Mouse (Mus musculus): ENCODE results near the gene Zfp148. TPM values are rescaled to one million over a fixed set of nuclear protein-coding genes. Genes with fewer than 3 reads are reported as not detected.

The Zfp148 gene
- polyA plus RNA-seq, 1 experiment from 2014 or later: 72.5 TPM

DNA sequence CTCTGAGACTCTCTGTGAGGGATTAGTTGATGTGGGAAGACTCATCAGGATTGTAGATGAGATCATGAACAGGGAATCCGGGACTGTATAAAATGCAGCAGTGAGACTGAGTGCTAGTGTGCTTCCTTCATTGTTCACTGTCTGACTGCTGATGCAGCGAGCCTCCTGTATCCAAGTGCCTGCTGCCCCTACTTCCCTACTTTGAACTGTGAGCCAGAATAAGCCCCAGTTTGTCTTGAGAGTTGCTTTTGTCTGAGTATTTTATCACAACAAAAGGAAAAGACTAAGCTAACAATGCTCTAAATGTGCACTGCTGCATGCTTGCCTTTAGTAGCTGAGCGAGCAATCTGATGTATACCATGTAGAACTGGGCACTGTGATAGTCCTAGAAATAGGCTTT is 47.7 kb downstream of the Zfp148 start:
- Histone ChIP-seq H3K4me2 (replicated peaks) (no peak overlapping the region), H3K27me3 (no peaks in the 10 kb centered on the region), H3K27ac (no peak overlapping the region), H3K9ac (no peak overlapping the region), H3K36me3 (peaks cover 36% of the 10 kb centered on the region), H3K4me1 (no peaks in the 10 kb centered on the region), H3K4me3 (no peak overlapping the region), H3K9me3 (no peaks in the 10 kb centered on the region)
- WGBS: 97% methylated on average over 3 of the region's 3 CpGs
- no peak for ATAC-seq (ENCODE audit: low FRiP score, low read depth)

DNA sequence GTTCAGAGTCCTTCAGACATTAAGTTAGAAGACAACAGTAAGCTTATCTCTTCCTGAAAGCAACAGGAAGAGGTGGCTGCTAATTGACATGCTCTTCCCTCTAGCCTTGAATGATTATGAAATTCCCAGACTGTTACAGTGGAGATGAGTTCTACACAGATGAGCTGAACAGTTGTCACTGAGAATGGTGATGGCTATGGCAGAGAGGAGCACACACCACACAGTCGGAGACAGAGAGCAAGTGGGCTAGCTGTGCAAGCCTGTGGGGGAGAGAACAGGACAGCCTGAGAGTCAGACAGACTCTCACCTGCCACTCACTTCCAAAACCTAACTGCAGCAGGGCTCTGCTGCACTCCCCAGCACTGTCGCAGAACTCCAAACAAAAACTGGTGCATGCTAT is 51.0 kb downstream of the Zfp148 start:
- ATAC-seq (ENCODE audit: low FRiP score, low read depth): no peak
- no peak overlapping the region for H3K4me2 ChIP-seq (replicated peaks)
- 93% methylated on average over 2 of the region's 2 CpGs for WGBS
- no peaks in the 10 kb centered on the region for H3K4me1 ChIP-seq
- H3K4me3 ChIP-seq: no peak overlapping the region
- no peaks in the 10 kb centered on the region for H3K27me3 ChIP-seq
- no peak overlapping the region for H3K27ac ChIP-seq
- no peaks in the 10 kb centered on the region for H3K9me3 ChIP-seq
- no peak overlapping the region for H3K9ac ChIP-seq
- peaks cover 36% of the 10 kb centered on the region for H3K36me3 ChIP-seq

DNA sequence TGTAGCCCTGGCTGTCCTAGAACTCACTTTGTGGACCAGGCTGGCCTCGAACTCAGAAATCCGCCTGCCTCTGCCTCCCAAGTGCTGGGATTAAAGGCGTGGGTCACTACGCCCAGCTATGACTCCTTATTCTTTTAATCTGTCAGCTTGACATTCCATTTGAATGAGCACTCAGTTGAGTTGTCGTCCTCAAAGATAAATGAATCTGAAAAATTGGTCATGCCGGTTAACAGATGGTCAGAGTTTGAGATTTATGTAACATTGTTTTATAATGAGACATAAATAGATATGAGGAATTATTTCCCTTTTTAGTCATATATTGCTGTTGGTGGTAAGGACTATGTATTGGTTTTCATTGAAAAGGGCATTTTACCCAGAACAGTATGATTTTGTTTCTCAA is 60.4 kb downstream of the Zfp148 start:
- Histone ChIP-seq H3K4me1 (no peaks in the 10 kb centered on the region), H3K36me3 (peaks cover 26% of the 10 kb centered on the region), H3K4me3 (no peak overlapping the region), H3K27me3 (no peaks in the 10 kb centered on the region), H3K27ac (no peak overlapping the region), H3K9me3 (no peaks in the 10 kb centered on the region), H3K4me2 (replicated peaks) (no peak overlapping the region), H3K9ac (no peak overlapping the region)
- 93% methylated on average over 6 of the region's 6 CpGs for WGBS
- no peak for ATAC-seq (ENCODE audit: low FRiP score, low read depth)

DNA sequence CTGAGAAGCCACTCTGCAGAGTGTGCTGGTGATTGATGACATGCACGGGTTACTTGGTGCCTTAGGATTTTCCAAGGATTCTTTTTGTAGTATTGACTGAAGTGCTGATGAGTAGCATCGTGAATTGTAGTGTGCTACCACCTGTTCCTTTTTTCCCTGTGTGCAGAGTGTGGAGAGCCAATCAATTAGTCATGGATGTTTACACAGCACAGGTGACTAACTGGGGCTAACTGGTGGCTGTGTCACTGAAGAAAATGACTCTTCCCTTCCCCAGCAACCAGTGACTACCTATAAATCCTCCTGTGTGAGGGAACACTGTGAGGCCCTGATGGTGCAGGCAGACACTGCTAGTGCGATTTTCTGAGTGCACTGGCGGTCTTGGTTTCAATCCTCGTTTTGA is 66.2 kb downstream of the Zfp148 start:
- H3K9ac ChIP-seq: no peak overlapping the region
- H3K27me3 ChIP-seq: no peaks in the 10 kb centered on the region
- H3K27ac ChIP-seq: no peak overlapping the region
- H3K4me2 ChIP-seq (replicated peaks): no peak overlapping the region
- H3K9me3 ChIP-seq: no peaks in the 10 kb centered on the region
- no peak for ATAC-seq (ENCODE audit: low FRiP score, low read depth)
- H3K4me1 ChIP-seq: no peaks in the 10 kb centered on the region
- H3K4me3 ChIP-seq: no peak overlapping the region
- H3K36me3 ChIP-seq: peaks cover 3% of the 10 kb centered on the region; the same call in 1 of the 2 replicates
- 66% methylated on average over 5 of the region's 5 CpGs for whole genome bisulfite sequencing

DNA sequence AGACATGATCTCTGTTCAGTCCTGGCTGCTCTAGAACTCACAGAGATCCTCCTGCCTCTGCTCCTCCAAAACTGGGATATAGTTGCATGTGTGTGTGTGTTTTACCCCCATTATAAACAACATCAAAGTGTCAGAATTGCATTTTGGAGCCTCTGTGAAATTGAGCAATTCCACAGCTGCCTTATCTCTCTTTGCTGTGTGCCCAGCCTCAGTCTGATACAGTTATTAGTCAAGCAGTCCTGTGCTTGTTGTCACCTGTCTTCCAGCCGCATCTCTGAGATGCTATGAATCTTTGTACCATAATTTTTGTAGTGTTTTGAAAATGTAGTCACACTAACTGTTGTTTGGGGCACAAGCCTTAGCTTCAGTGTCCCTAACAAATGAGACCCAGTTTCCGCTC is 73.2 kb downstream of the Zfp148 start:
- Histone ChIP-seq H3K4me2 (replicated peaks) (no peak overlapping the region), H3K9me3 (no peaks in the 10 kb centered on the region), H3K4me3 (no peak overlapping the region), H3K36me3 (peaks cover 14% of the 10 kb centered on the region), H3K9ac (no peak overlapping the region), H3K27me3 (no peaks in the 10 kb centered on the region), H3K4me1 (0 out of 2 replicates have a peak, but pooled peaks cover 5% of the 10 kb centered on the region), H3K27ac (no peak overlapping the region)
- WGBS: 86% methylated on average over 2 of the region's 2 CpGs
- no peak for ATAC-seq (ENCODE audit: low FRiP score, low read depth)

DNA sequence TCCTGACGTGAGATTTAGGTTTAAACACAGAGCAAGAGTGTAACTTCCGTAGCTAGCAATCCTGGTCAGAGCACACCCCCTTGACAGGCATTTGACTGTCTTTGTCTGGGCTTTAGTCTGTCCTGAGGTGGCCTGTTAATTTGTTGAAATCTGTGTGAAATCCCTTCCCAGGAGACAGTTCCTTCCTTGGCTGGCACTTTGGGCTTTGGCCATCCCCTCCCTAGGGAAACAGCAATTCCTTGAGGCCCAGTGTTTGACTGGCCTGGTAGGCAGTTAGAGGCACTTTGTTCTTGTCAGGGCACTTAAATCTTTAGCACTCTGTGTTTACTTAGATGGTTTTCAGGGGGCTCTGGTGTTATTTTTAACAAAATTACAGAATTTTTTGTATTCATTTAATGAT is 73.7 kb downstream of the Zfp148 start:
- WGBS: 58% methylated on average over 2 of the region's 2 CpGs
- Histone ChIP-seq H3K27me3 (no peaks in the 10 kb centered on the region), H3K4me3 (no peak overlapping the region), H3K36me3 (peaks cover 18% of the 10 kb centered on the region), H3K9me3 (peaks cover 3% of the 10 kb centered on the region; the same call in 1 of the 2 replicates), H3K9ac (no peak overlapping the region), H3K4me1 (0 out of 2 replicates have a peak, but pooled peaks cover 5% of the 10 kb centered on the region), H3K27ac (no peak overlapping the region), H3K4me2 (replicated peaks) (no peak overlapping the region)
- no peak for ATAC-seq (ENCODE audit: low FRiP score, low read depth)

DNA sequence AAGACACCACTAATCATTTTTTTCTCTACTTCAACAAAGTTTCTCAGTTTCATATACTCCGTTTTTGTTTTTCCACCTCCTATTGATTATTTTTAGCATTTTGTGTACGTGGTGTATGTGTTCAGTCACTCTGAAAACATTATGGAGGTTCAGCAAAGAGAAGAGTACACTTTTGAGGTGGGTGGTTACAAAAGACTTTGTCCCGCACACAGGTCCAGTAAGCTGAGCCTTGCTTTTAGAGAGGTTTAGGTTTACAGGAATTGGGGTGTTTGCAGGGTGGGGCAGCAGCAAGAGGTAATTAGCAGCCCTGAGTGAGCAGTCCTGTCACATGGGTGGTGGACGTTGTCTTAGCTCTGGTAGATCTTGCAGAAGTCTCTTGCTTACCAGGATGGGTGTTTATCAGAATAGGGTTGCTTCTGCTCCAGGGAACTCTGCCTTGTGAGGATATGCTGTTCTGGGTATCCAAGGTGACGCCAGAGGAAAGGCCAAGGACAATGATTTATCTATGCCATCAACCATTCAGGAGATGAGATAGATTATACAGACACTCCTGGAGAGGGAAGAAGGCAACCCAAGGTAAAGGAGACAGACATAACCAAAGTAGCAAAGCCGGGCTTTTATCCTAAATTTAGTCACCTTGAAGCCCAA is 74.8 kb downstream of the Zfp148 start:
- Histone ChIP-seq H3K36me3 (peaks cover 29% of the 10 kb centered on the region), H3K27me3 (no peaks in the 10 kb centered on the region), H3K9me3 (peaks cover 6% of the 10 kb centered on the region; the same call in 1 of the 2 replicates), H3K9ac (no peak overlapping the region), H3K4me2 (replicated peaks) (no peak overlapping the region), H3K27ac (no peak overlapping the region), H3K4me3 (no peak overlapping the region), H3K4me1 (0 out of 2 replicates have a peak, but pooled peaks cover 5% of the 10 kb centered on the region)
- WGBS: 79% methylated on average over 6 of the region's 6 CpGs
- no peak for ATAC-seq (ENCODE audit: low FRiP score, low read depth)

DNA sequence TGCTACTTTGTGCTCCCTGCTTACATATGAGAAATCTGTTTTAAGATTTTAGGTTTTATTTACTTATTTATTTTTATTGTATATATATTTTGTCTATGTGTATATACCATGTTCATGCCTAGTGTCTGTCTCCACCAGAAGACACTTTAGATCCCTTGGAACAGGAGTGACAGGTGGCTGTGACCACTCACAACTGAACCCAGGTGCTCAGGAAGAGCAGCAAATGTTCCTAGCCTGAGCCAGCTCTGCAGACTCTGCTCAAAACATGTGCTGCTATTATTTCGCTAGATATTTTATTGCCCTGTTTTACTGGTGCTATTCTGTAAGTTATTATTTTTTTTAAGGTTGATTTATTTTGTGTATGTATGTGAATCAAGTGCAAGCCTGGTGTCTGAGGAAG is 78.5 kb downstream of the Zfp148 start:
- Histone ChIP-seq H3K36me3 (peaks cover 29% of the 10 kb centered on the region), H3K9ac (no peak overlapping the region), H3K4me2 (replicated peaks) (no peak overlapping the region), H3K27ac (no peak overlapping the region), H3K27me3 (no peaks in the 10 kb centered on the region), H3K4me1 (0 out of 2 replicates have a peak, but pooled peaks cover 5% of the 10 kb centered on the region), H3K9me3 (peaks cover 6% of the 10 kb centered on the region; the same call in 1 of the 2 replicates), H3K4me3 (no peak overlapping the region)
- ATAC-seq (ENCODE audit: low FRiP score, low read depth): no peak
- WGBS: 78% methylated on average over 1 of the region's 1 CpGs

DNA sequence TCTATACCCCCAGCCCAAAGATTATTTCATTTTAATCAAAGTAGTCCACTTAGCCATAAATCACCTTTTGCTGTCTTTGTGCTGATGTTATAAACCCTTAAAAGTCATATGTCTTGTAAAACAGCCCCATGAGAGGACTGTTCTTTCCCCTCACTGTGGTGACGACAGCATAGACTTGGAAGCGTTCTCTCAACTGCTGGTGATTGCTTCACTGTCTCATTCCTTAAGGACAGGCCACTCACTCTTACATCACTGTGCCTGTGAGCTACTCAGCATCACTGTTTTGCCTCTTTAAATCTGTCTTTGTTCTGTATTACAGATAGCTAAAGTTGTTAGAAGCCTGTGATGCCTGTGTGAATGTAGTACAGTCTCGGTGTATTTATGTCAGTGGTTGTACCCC is 80.8 kb downstream of the Zfp148 start:
- H3K27me3 ChIP-seq: no peaks in the 10 kb centered on the region
- WGBS: 71% methylated on average over 3 of the region's 3 CpGs
- H3K4me1 ChIP-seq: no peaks in the 10 kb centered on the region
- H3K9ac ChIP-seq: no peak overlapping the region
- ATAC-seq (ENCODE audit: low FRiP score, low read depth): no peak
- H3K27ac ChIP-seq: no peak overlapping the region
- H3K9me3 ChIP-seq: peaks cover 6% of the 10 kb centered on the region; the same call in 1 of the 2 replicates
- H3K4me3 ChIP-seq: no peak overlapping the region
- H3K36me3 ChIP-seq: peaks cover 35% of the 10 kb centered on the region
- H3K4me2 ChIP-seq (replicated peaks): no peak overlapping the region

DNA sequence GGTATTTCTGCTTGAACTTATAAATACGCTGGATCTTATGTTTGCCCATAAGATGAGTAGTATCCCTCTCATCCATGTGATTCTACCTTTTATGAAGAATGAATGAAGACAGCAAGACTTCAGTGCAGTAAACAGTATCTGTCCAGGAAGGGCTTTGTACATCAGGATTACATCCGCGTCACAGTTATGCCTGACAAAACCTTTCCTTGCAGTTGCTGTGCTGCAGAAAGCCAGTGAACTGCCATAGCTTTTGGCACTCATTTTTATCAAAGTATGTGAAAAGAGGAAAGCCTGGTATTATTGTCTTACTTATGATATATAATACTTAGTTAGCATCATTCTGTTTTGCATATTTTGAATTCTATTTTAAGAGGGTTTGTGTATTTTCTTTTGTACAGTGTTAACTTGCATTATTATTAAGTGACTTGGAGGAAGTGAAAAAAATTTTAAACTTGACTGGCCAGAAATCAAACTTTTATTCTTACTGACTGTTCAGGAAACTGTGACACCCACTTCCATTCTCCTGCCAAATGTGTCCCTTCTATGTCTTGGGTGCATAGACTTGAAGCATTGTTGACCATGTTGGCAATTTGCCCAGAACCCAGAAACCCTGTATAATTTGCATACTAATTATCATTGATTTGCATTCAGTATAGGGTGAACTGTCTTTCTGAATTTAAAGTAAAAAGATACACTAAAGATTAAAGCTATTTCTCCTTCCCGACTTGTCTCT is 84.0 kb downstream of the Zfp148 start:
- 95% methylated on average over 4 of the region's 4 CpGs for WGBS
- Histone ChIP-seq H3K9ac (no peak overlapping the region), H3K27ac (no peak overlapping the region), H3K9me3 (peaks cover under 1% of the 10 kb centered on the region; the same call in 1 of the 2 replicates), H3K4me3 (no peak overlapping the region), H3K36me3 (peaks cover 27% of the 10 kb centered on the region), H3K4me1 (no peaks in the 10 kb centered on the region), H3K27me3 (no peaks in the 10 kb centered on the region), H3K4me2 (replicated peaks) (no peak overlapping the region)
- ATAC-seq (ENCODE audit: low FRiP score, low read depth): no peak

DNA sequence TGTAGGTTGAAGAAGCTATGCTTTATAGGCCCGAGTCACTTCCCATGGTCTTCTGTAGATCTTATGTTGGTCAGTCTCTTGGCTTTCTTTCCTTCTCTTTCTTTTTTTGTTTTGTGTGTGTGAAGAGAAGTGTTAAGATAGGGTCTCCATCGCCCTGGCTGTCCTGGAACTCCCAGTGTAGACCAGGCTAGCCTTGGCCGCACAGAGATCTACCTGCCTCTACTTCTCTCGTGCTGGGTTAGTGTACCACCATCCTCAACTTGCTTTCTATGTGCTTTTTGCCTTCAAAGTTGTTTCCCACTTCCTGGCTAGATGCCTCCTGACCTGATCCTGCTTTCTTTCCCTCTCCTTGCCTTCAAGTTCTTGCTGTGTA is 84.6 kb downstream of the Zfp148 start:
- H3K27me3 ChIP-seq: no peaks in the 10 kb centered on the region
- H3K9ac ChIP-seq: no peak overlapping the region
- no peak overlapping the region for H3K27ac ChIP-seq
- H3K36me3 ChIP-seq: peaks cover 22% of the 10 kb centered on the region
- no peak for ATAC-seq (ENCODE audit: low FRiP score, low read depth)
- WGBS: 93% methylated on average over 4 of the region's 4 CpGs
- H3K4me2 ChIP-seq (replicated peaks): no peak overlapping the region
- no peak overlapping the region for H3K4me3 ChIP-seq
- no peaks in the 10 kb centered on the region for H3K4me1 ChIP-seq
- no peaks in the 10 kb centered on the region for H3K9me3 ChIP-seq

DNA sequence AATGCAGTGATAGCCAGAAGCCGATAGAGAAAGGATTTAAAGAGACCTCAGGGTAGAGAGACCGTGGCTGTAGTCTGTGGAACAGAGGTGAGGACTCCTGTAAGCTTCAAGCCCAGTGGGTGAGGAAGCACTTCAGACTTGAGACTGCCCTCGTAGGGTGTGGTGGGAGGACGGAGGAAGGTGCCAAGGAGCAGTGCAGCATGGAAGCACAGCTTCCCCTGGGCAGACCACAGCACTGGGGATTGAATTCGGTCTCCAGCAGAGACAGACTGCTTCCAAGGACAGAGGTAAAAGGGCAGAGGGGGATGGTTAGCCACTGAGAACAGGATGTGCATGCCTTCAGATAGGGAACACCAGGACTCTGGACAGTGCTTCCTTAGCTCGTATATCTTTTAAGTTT is 86.8 kb downstream of the Zfp148 start:
- Histone ChIP-seq H3K27ac (no peak overlapping the region), H3K4me3 (no peak overlapping the region), H3K9ac (no peak overlapping the region), H3K36me3 (peaks cover 30% of the 10 kb centered on the region), H3K4me1 (no peaks in the 10 kb centered on the region), H3K9me3 (no peaks in the 10 kb centered on the region), H3K27me3 (no peaks in the 10 kb centered on the region), H3K4me2 (replicated peaks) (no peak overlapping the region)
- 74% methylated on average over 6 of the region's 6 CpGs for WGBS
- no peak for ATAC-seq (ENCODE audit: low FRiP score, low read depth)
